Mouse (Mus musculus) liver, adult 10 weeks (tissue): ENCODE measurements around the gene Olfr1457. TPM values are rescaled to one million over a fixed set of nuclear protein-coding genes. Genes with fewer than 3 reads are reported as not detected.

ENCODE experiments used
- polyA plus RNA-seq: library from polyadenylated mRNA; stranded (reverse); fragments of 350-450 nt; fragmentation: Illumina TruSeq; extraction: RNeasy Lipid Tissue Mini Kit (QIAGEN cat#74804); gene quantifications from one replicate; pipeline ENCODE4 v1.2.3, GENCODE M21; 2014; ENCODE audit warnings: low read depth, low replicate concordance

Gene Olfr1457
- polyA plus RNA-seq: not detected

GRCm38 (mm10) chr19:13097791-13098190, at the start of gene Olfr1457:
TSS of gene Olfr1457 (minus strand) at chr19:13097891.

GRCm38 (mm10) chr19:13106675-13107074, 9.0 kb upstream of the Olfr1457 start, which contains the start of gene Olfr1458:
TSS of gene Olfr1458 (minus strand) at chr19:13106775.

GRCm38 (mm10) chr19:13060310-13060709, 37.4 kb downstream of the Olfr1457 start, which contains the start of gene Olfr1454:
TSS of gene Olfr1454 (plus strand) at chr19:13060610.

Other genes starting within 250 kb of the Olfr1457 start
- not detected for gene Olfr1444, start 240.6 kb downstream of the Olfr1457 start, polyA plus RNA-seq
- gene Olfr1445, start 214.0 kb downstream of the Olfr1457 start, polyA plus RNA-seq: not detected
- not detected for gene Olfr1446, start 204.4 kb downstream of the Olfr1457 start, polyA plus RNA-seq
- gene Olfr1447, start 194.1 kb downstream of the Olfr1457 start, polyA plus RNA-seq: not detected
- not detected for gene Olfr1448, start 173.5 kb downstream of the Olfr1457 start, polyA plus RNA-seq
- not detected for gene Olfr1449, start 167.1 kb downstream of the Olfr1457 start, polyA plus RNA-seq
- not detected for gene Olfr1450, start 147.6 kb downstream of the Olfr1457 start, polyA plus RNA-seq
- gene Olfr1451, start 102.9 kb downstream of the Olfr1457 start, polyA plus RNA-seq: not detected
- gene Olfr1453, start 69.6 kb downstream of the Olfr1457 start, polyA plus RNA-seq: not detected
- gene Olfr1454, start 37.3 kb downstream of the Olfr1457 start, polyA plus RNA-seq: not detected
- gene Olfr1458, start 8.9 kb upstream of the Olfr1457 start, polyA plus RNA-seq: not detected
- not detected for gene Olfr1459, start 51.7 kb upstream of the Olfr1457 start, polyA plus RNA-seq
- not detected for gene Olfr1461, start 65.1 kb upstream of the Olfr1457 start, polyA plus RNA-seq
- not detected for gene Olfr1462, start 87.8 kb upstream of the Olfr1457 start, polyA plus RNA-seq
- not detected for gene Olfr1463, start 133.4 kb upstream of the Olfr1457 start, polyA plus RNA-seq
- gene Olfr1465, start 217.7 kb upstream of the Olfr1457 start, polyA plus RNA-seq: not detected
- gene Olfr1466, start 241.0 kb upstream of the Olfr1457 start, polyA plus RNA-seq: not detected